ENCODE assay signal across 30 mouse cellular contexts in the genomic region with DNA sequence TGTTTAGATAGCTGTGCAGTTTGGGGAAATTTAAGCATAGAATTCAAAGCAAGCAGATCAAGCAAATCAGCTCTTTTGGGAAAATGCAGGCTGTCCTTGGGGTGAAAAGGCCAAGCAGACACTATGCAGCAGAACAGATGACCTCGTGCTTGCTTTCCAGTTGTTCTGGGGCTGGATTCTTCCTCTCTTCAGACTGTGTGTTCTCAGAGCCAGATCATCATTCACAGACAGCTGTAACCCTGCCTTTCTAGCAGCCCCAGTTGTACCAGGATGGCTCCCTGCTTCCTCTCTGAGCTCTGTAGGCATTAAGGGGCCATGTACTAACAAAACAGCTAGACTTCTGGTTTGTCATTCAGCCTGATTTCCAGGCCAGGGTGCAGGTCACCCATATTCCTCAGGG.
DNase-seq lines count a peak whose midpoint lies in the region; ATAC-seq lines count a peak whose summit lies in the region.
"Had no signal": no experiment of that assay in that cellular context is flagged by ENCODE, and none has a peak within 500 bp of the region (broad histone marks: within the 10 kb centered on the region; RNA-seq: fewer than 3 reads in every experiment).

No protein-coding gene starts in this region.

- H3K4me1 ChIP-seq in kidney, embryonic 15.5 days = peaks cover 12% of the 10 kb centered on the region; the same call in 1 of the 2 replicates
- no peaks in the 10 kb centered on the region for H3K4me1 ChIP-seq in kidney, embryonic 16.5 days (ENCODE audit: insufficient read depth, low read length)
- H3K4me1 ChIP-seq in lung, embryonic 15.5 days = no peaks in the 10 kb centered on the region
- H3K4me1 ChIP-seq: embryonic facial prominence, embryonic 13.5 days; forebrain, embryonic 12.5 days; forebrain, embryonic 15.5 days; heart, embryonic 12.5 days; heart, embryonic 15.5 days had no signal

- no peak for ATAC-seq in kidney, embryonic 15.5 days (replicated peaks; ENCODE audit: low FRiP score)
- no peak for ATAC-seq in kidney, embryonic 16.5 days (ENCODE audit: low FRiP score, low TSS enrichment)
- ATAC-seq in lung, embryonic 15.5 days (ENCODE audit: borderline replicate concordance, extremely low read depth, low FRiP score, low TSS enrichment) = peak; percentile 73; the same call in 1 of the 2 replicates
- ATAC-seq: forebrain, embryonic 15.5 days; Patski had no signal

- no peak overlapping the region for H3K4me3 ChIP-seq in kidney, embryonic 15.5 days (replicated peaks)
- no peak overlapping the region for H3K4me3 ChIP-seq in kidney, embryonic 16.5 days (ENCODE audit: low read length)
- H3K4me3 ChIP-seq in lung, embryonic 15.5 days = no peak overlapping the region
- H3K4me3 ChIP-seq: embryonic facial prominence, embryonic 10.5 days; embryonic facial prominence, embryonic 13.5 days; erythroblast, embryonic 14.5 days; forebrain, embryonic 12.5 days; forebrain, embryonic 15.5 days; heart, embryonic 12.5 days; heart, embryonic 15.5 days had no signal

- no peaks in the 10 kb centered on the region for H3K36me3 ChIP-seq in kidney, embryonic 15.5 days
- H3K36me3 ChIP-seq in kidney, embryonic 16.5 days (ENCODE audit: insufficient read depth, low read length) = no peaks in the 10 kb centered on the region
- no peaks in the 10 kb centered on the region for H3K36me3 ChIP-seq in lung, embryonic 15.5 days
- H3K36me3 ChIP-seq: embryonic facial prominence, embryonic 10.5 days; embryonic facial prominence, embryonic 13.5 days; forebrain, embryonic 12.5 days; forebrain, embryonic 15.5 days; G1E; heart, embryonic 12.5 days; heart, embryonic 15.5 days had no signal

- no peak for DNase-seq in lung, adult 18-20 months
- peak; percentile 14 for DNase-seq in lung, postnatal 10 days
- peak; percentile 21 for DNase-seq in yolk sac, embryonic 10.5 days (ENCODE audit: low spot score)
- no peak for DNase-seq in ovary, adult 18-20 months (ENCODE audit: low spot score)
- DNase-seq: adrenal gland, adult 2 months; adrenal gland, postnatal 25 days; B cell, adult 2 months; cerebellum, adult 11-12 months; cerebellum, adult 8-10 months; cerebellum, postnatal 10 days; cerebellum, postnatal 36 days; embryo, embryonic 11 days; gastrocnemius, postnatal 25 days; heart, adult 18-20 months; heart, postnatal 10 days; heart, postnatal 36 days had no signal

- 44% methylated on average over 1 of the region's 1 CpGs for WGBS in kidney, embryonic 15.5 days
- 19% methylated on average over 1 of the region's 1 CpGs for WGBS in kidney, embryonic 16.5 days
- 33% methylated on average over 1 of the region's 1 CpGs for WGBS in lung, embryonic 15.5 days

- H3K9ac ChIP-seq in kidney, embryonic 15.5 days = no peak overlapping the region
- H3K9ac ChIP-seq in kidney, embryonic 16.5 days (replicated peaks; ENCODE audit: low read length) = no peak overlapping the region
- no peak overlapping the region for H3K9ac ChIP-seq in lung, embryonic 15.5 days
- H3K9ac ChIP-seq: embryonic facial prominence, embryonic 13.5 days; forebrain, embryonic 12.5 days; forebrain, embryonic 15.5 days; heart, embryonic 12.5 days; heart, embryonic 15.5 days; hindbrain, embryonic 14.5 days had no signal

- H3K9me3 ChIP-seq in kidney, embryonic 15.5 days (replicated peaks) = no peaks in the 10 kb centered on the region
- no peaks in the 10 kb centered on the region; the same call in 1 of the 2 replicates for H3K9me3 ChIP-seq in kidney, embryonic 16.5 days (ENCODE audit: low read length)
- H3K9me3 ChIP-seq in lung, embryonic 15.5 days = no peaks in the 10 kb centered on the region
- H3K9me3 ChIP-seq: embryonic facial prominence, embryonic 10.5 days; embryonic facial prominence, embryonic 13.5 days; forebrain, embryonic 12.5 days; forebrain, embryonic 15.5 days; G1E; heart, embryonic 12.5 days; heart, embryonic 15.5 days had no signal

- H3K4me2 ChIP-seq in kidney, embryonic 15.5 days = no peak overlapping the region
- no peak overlapping the region for H3K4me2 ChIP-seq in kidney, embryonic 16.5 days (replicated peaks; ENCODE audit: low read depth, low read length)
- no peak overlapping the region for H3K4me2 ChIP-seq in lung, embryonic 15.5 days
- H3K4me2 ChIP-seq: embryonic facial prominence, embryonic 13.5 days; forebrain, embryonic 12.5 days; forebrain, embryonic 15.5 days; heart, embryonic 12.5 days; heart, embryonic 15.5 days; hindbrain, embryonic 14.5 days had no signal

- peak overlapping the region; percentile 2; the same call in 1 of the 2 replicates for H3K27ac ChIP-seq in kidney, embryonic 15.5 days
- H3K27ac ChIP-seq in kidney, embryonic 16.5 days (ENCODE audit: low read length) = no peak overlapping the region
- H3K27ac ChIP-seq in lung, embryonic 15.5 days = no peak overlapping the region
- H3K27ac ChIP-seq: embryonic facial prominence, embryonic 10.5 days; embryonic facial prominence, embryonic 13.5 days; forebrain, embryonic 12.5 days; forebrain, embryonic 15.5 days; heart, embryonic 15.5 days; hindbrain, embryonic 14.5 days had no signal

- no peaks in the 10 kb centered on the region for H3K27me3 ChIP-seq in kidney, embryonic 15.5 days
- no peaks in the 10 kb centered on the region for H3K27me3 ChIP-seq in kidney, embryonic 16.5 days (ENCODE audit: insufficient read depth, low read length)
- H3K27me3 ChIP-seq in lung, embryonic 15.5 days = no peaks in the 10 kb centered on the region
- H3K27me3 ChIP-seq: CH12.LX; embryonic facial prominence, embryonic 13.5 days; forebrain, embryonic 12.5 days; forebrain, embryonic 15.5 days; heart, embryonic 12.5 days; heart, embryonic 15.5 days; Patski had no signal

Comparison
In these comparisons a context has a peak if more than half of its experiments do, and no peak if none do; other contexts are left out.
1. DNase-seq: peak in lung, postnatal 10 days (single experiment) and yolk sac, embryonic 10.5 days (single experiment); none in lung, adult 18-20 months (0 of 2) and ovary, adult 18-20 months (single experiment).